Mouse (Mus musculus) stomach, embryonic 15.5 days (tissue): ENCODE data around the gene Fndc5. TPM values are rescaled to one million over a fixed set of nuclear protein-coding genes. Genes with fewer than 3 reads are reported as not detected.

Experiments used
- ATAC-seq: fragments of 200-750 bp; cut with Nextera tagmentation; 2 replicates; pipeline ENCODE4 v1.8.0; 2017; ENCODE audit warnings: low read depth, moderate number of reproducible peaks, moderate TSS enrichment; ENCODE audit not compliant: insufficient read depth, low FRiP score
- H3K27ac ChIP-seq: fragments of 300-500 bp; sonication (generic); 2 replicates; pipeline ENCODE4 v1.5.1; 2015; ENCODE audit warnings: mild to moderate bottlenecking, inconsistent platforms
- H3K27me3 ChIP-seq: fragments of 300-500 bp; sonication (generic); replicated peaks from 2 replicates; pipeline ENCODE4 v1.6.1; 2015; ENCODE audit warnings: inconsistent platforms
- H3K36me3 ChIP-seq: fragments of 300-500 bp; sonication (generic); 2 replicates; pipeline ENCODE4 v1.6.1; 2015; ENCODE audit warnings: inconsistent platforms
- H3K4me1 ChIP-seq: fragments of 300-500 bp; sonication (generic); 2 replicates; pipeline ENCODE4 v1.6.1; 2015; ENCODE audit warnings: inconsistent platforms
- H3K4me2 ChIP-seq: fragments of 300-500 bp; sonication (generic); 2 replicates; pipeline ENCODE4 v1.6.1; 2015; ENCODE audit warnings: mild to moderate bottlenecking, inconsistent platforms
- H3K4me3 ChIP-seq: fragments of 300-500 bp; sonication (generic); replicated peaks from 2 replicates; pipeline ENCODE4 v1.5.1; 2015; ENCODE audit warnings: inconsistent platforms
- H3K9ac ChIP-seq: fragments of 300-500 bp; sonication (generic); 2 replicates; pipeline ENCODE4 v1.6.1; 2015; ENCODE audit warnings: inconsistent platforms
- H3K9me3 ChIP-seq: fragments of 300-500 bp; sonication (generic); 2 replicates; pipeline ENCODE4 v1.6.1; 2016; ENCODE audit warnings: inconsistent platforms
- WGBS: fragments of 180-500 bp; shearing (Covaris S2); methylation state at CpG from one replicate; pipeline ENCODE4 v1.1.7; 2015; 5-methylcytosine and 5-hydroxymethylcytosine counted together
- polyA plus RNA-seq: library from polyadenylated mRNA; unstranded; fragments of >200 nt; fragmentation: Nextera tagmentation; extraction: Ambion mirVana; gene quantifications from 2 replicates; pipeline ENCODE4 v1.2.1, GENCODE M21; 2015

Gene Fndc5
- 2.7 and 2.8 TPM in 2 replicates for polyA plus RNA-seq

DNA sequence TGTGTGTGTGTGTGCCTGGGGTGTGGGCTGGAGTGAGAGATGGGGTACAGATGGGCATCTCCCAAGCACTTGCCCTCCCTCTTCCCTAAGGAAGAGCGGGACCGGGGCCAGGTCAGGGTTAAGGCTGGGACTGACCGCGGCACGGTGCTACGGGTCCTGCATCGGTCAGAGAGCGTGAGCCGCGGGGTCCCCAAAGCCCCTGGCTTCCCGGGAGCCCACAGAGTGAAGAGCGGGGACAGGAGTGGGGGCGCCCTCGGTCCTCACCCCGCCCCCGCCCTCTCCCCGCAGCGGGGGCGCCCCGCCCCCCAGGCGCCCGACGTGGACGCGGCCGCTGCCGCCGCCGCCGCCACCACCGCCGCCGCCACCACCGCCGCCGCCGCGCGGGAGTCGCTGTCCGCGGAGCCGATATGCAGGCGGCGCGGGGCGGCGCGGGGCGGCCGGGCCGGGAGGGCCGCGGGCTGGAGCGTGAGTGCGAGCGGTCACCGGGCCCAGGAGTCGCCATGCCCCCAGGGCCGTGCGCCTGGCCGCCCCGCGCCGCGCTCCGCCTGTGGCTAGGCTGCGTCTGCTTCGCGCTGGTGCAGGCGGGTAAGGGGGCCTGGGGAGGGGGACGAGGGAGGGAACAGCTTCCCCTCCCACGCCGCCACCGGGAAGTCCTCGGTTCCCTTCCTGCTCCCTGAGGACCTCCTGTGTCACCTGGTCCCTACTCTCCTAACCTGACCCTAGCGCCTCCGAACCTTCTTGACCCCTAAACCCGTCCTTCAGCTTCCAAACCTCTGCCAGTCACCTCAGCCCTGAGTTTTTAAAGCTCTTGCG, at the start of gene Fndc5:
Fndc5 (plus strand) TSS at position 421 of the 813 bp plus-strand sequence.
- peaks cover 31% of the 10 kb centered on the region for H3K27me3 ChIP-seq
- H3K4me1 ChIP-seq = peaks cover 16% of the 10 kb centered on the region
- peak within 1 kb of the TSS; percentile 53 for H3K4me3 ChIP-seq
- H3K9ac ChIP-seq = peak within 1 kb of the TSS; percentile 56
- H3K9me3 ChIP-seq = no peaks in the 10 kb centered on the region
- 2% methylated on average over 51 of the region's 80 CpGs for WGBS
- H3K4me2 ChIP-seq = peak within 1 kb of the TSS; percentile 94
- no peaks in the 10 kb centered on the region for H3K36me3 ChIP-seq
- no peak within 1 kb of the TSS for H3K27ac ChIP-seq
- no peak for ATAC-seq

DNA sequence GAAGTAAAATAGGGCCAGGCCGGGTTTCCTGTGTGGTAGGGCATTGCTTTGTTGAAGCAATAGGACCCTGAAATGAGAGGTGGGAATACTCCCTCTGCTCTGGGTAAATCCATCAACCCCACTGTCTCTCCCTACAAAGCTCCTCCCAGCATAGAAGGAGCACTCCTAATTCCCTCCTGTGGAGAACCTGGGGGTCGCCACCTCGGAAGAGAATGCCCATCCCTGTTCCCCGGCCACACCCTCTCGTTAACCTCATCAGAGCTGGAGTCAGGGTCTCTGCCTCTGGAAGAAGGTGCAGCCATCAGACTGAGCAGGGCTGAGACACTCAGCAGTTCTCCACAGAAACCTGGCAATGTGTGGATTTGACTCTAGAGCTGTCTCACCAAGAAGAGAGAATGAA, 48.9 kb upstream of the Fndc5 start:
- ATAC-seq = no peak
- H3K27me3 ChIP-seq = no peaks in the 10 kb centered on the region
- no peak overlapping the region for H3K27ac ChIP-seq
- 45% methylated on average over 5 of the region's 5 CpGs for WGBS
- peaks cover 5% of the 10 kb centered on the region; the same call in 1 of the 2 replicates for H3K36me3 ChIP-seq
- no peak overlapping the region for H3K4me2 ChIP-seq
- H3K9me3 ChIP-seq = no peaks in the 10 kb centered on the region
- no peaks in the 10 kb centered on the region for H3K4me1 ChIP-seq
- H3K4me3 ChIP-seq = no peak overlapping the region
- H3K9ac ChIP-seq = no peak overlapping the region

DNA sequence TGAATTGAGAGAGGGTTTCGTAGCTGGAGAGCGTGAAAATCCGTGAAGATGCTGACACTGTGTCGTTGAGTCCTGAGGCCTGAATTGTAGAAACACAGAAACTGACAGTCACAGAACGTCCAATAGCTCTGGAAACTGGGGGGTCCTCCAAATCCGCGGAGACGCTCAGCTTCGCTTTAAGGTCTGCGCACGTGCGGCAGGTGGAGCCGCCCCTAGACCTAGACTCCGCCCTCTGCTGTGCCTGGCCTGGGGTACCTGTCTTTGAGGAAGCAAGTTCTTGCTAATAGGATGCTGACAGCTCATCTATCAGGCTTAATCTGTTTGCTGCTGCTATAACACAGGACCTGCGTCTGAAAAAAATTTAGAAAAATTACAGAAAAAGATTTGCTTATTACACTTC, 41.5 kb upstream of the Fndc5 start:
- Histone ChIP-seq H3K9ac (no peak overlapping the region), H3K4me2 (0 out of 2 replicates have a peak overlapping the region, but pooled peaks have one; percentile 19), H3K36me3 (no peaks in the 10 kb centered on the region), H3K9me3 (no peaks in the 10 kb centered on the region), H3K27ac (no peak overlapping the region), H3K4me3 (no peak overlapping the region), H3K27me3 (no peaks in the 10 kb centered on the region), H3K4me1 (no peaks in the 10 kb centered on the region)
- no peak for ATAC-seq
- WGBS = 25% methylated on average over 15 of the region's 15 CpGs

DNA sequence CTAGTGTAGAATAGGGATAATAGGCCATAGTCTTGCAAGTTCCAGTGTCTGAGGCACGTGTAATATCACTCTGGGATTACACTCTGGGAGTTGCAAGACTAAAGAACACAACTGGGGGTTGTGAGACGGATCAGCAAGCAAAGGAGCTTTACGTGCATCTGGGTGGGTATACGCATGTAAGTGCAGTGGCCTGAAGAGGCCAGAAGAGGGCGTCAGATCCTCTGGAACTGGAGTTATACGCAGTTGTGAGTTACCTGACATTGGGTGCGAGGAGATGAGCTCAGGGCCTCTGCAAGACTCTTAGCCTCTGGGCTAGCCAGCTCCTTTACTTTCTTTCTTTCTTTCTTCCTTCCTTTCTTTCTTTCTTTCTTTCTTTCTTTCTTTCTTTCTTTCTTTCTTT, 39.8 kb upstream of the Fndc5 start:
- Histone ChIP-seq H3K9ac (no peak overlapping the region), H3K4me2 (no peak overlapping the region), H3K4me3 (no peak overlapping the region), H3K27ac (no peak overlapping the region), H3K36me3 (no peaks in the 10 kb centered on the region), H3K27me3 (no peaks in the 10 kb centered on the region), H3K4me1 (no peaks in the 10 kb centered on the region), H3K9me3 (no peaks in the 10 kb centered on the region)
- 76% methylated on average over 7 of the region's 7 CpGs for WGBS
- ATAC-seq = no peak

DNA sequence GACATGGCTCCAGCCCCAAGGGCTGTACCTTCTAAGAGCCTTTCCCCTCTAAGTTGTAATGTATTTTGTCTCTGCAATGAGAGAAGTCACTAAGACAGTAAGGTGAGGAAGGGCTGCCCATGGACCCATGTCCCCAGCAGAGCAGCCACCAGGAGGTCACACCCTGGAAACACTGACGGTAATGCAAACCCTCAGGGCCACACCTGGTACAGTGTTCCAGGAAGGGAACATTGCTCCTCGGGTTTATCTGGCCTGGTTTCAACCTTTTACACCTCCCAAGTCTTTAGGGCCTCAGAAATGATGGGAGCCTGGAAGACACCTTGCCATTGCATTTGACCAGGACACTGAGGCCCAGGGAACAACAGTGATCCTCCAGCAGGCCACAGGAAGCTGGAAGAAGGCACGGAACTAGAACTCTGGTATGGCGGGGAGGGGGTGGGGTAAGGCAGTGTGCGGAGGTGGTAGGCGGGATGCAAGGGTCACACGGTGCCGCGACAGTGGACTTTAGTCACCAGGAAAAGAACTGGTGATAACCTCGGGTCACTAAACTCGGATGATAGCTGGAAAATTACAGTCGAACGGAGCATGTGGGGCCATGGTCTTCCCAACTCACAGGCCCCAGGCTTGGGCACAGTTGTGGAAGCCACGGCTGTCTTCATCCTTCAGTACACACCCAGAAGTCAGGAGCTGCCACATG, 34.5 kb upstream of the Fndc5 start:
- Histone ChIP-seq H3K27me3 (peaks cover 3% of the 10 kb centered on the region; the same call in 1 of the 2 replicates), H3K4me1 (0 out of 2 replicates have a peak, but pooled peaks cover 12% of the 10 kb centered on the region), H3K27ac (no peak overlapping the region), H3K9ac (no peak overlapping the region), H3K4me2 (no peak overlapping the region), H3K9me3 (no peaks in the 10 kb centered on the region), H3K4me3 (no peak overlapping the region), H3K36me3 (no peaks in the 10 kb centered on the region)
- WGBS = 69% methylated on average over 14 of the region's 14 CpGs
- ATAC-seq = peak; percentile 41; the same call in 1 of the 2 replicates

DNA sequence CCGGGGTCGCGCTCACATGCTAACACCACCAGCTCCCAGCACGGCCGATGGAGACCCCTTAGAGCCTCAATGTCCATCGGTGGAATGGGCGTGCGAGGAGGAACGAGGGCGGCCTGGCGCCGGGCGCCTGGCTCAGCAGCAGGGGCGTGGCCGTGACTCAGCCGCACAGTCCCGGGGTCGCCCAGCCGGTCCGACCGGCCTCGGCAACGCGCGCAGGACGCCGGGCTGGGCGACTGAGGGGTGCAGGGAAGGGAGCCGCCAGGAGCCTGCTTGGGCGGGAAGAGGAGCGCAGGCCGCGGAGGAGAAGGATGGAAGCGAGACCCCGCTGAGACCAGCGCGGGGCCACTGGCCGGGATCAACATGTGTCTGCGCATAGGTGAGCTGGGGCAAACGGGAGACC, 31.4 kb upstream of the Fndc5 start, which contains the start of gene Tmem54:
Tmem54 (plus strand) TSS at position 193 of the 400 bp plus-strand sequence.
- ATAC-seq = peak; percentile 75
- Histone ChIP-seq H3K9me3 (no peaks in the 10 kb centered on the region), H3K27me3 (peaks cover 3% of the 10 kb centered on the region; the same call in 1 of the 2 replicates), H3K9ac (no peak within 1 kb of the TSS), H3K4me1 (0 out of 2 replicates have a peak, but pooled peaks cover 15% of the 10 kb centered on the region), H3K4me3 (peak within 1 kb of the TSS; percentile 33), H3K4me2 (peak within 1 kb of the TSS; percentile 48), H3K27ac (no peak within 1 kb of the TSS), H3K36me3 (no peaks in the 10 kb centered on the region)
- WGBS = 2% methylated on average over 40 of the region's 40 CpGs

DNA sequence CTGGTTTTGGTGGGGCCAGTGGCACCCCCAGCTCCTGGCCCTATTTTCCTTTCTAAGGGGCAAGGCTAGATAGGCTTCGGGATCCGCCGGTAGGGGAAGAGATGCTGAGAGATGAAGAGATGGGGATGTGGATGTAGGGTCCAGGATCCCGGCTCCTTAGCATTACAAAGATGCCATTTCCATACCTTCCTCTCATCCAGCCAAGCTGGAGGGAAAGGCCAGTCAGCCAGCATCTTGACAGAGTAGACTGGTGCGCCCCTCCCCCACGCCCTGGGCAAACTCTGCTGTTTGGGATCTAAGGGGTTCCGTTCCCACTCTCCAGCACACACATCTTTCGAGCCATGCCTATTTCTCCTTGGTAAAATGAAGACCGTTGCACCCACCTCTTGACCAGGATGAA, 30.7 kb upstream of the Fndc5 start:
- Histone ChIP-seq H3K9me3 (no peaks in the 10 kb centered on the region), H3K27ac (no peak overlapping the region), H3K9ac (no peak overlapping the region), H3K4me3 (peak overlapping the region; percentile 33), H3K4me2 (peak overlapping the region; percentile 48), H3K4me1 (0 out of 2 replicates have a peak, but pooled peaks cover 15% of the 10 kb centered on the region), H3K36me3 (no peaks in the 10 kb centered on the region), H3K27me3 (peaks cover 3% of the 10 kb centered on the region; the same call in 1 of the 2 replicates)
- WGBS = 33% methylated on average over 9 of the region's 9 CpGs
- ATAC-seq = no peak

DNA sequence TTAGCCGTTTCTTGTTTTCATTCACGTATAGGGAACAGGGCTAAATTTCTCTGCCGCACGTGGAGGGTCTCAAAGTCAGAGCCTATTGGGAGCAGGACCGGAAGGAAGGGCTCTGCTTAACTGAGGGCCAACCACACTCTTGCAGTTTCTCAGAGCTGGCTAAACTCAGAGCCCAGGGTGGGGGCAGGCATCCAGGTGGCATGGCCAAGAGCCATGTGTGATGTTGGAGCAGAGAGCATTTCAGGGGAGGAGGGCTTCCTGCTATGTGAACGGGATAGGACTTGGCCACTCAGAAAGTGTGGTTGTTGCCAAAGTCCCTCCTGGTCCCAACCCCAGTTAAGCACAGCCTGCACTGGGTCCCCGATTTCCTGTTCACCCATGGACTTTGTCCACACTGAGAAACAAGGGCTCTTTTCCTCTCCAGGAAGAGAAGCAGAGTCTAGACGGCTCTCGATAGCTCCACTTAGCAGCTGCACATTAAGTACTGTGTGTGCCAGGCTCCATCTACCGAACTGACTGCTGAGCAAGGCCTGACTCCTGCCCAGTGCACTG, 29.4 kb upstream of the Fndc5 start:
- no peaks in the 10 kb centered on the region for H3K36me3 ChIP-seq
- no peak for ATAC-seq
- peak overlapping the region; percentile 16; the same call in 1 of the 2 replicates for H3K27ac ChIP-seq
- peaks cover 22% of the 10 kb centered on the region for H3K4me1 ChIP-seq
- H3K4me2 ChIP-seq = no peak overlapping the region
- WGBS = 55% methylated on average over 10 of the region's 10 CpGs
- H3K4me3 ChIP-seq = no peak overlapping the region
- H3K27me3 ChIP-seq = peaks cover 3% of the 10 kb centered on the region; the same call in 1 of the 2 replicates
- H3K9ac ChIP-seq = no peak overlapping the region
- H3K9me3 ChIP-seq = no peaks in the 10 kb centered on the region

DNA sequence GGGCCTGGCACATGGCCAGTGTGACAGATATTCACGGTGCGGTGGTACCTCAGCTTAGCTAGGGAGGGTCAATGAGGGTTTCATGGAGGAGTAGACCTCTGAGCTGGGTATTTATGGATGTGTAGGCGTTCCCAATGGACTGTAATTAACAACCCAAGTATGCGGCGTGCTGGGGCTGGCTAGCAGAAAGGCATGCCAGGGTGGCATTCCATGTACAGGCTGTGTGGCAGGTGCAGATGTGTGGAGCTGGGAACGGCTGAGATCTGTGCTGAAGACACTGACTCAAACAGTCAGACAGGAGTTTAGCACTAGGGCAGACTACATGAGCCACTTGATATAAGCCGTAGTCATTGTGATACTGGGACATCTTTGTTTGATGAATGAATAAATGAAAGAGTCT, 28.2 kb upstream of the Fndc5 start:
- Histone ChIP-seq H3K4me2 (no peak overlapping the region), H3K27me3 (peaks cover 3% of the 10 kb centered on the region; the same call in 1 of the 2 replicates), H3K4me1 (peaks cover 33% of the 10 kb centered on the region), H3K4me3 (no peak overlapping the region), H3K9me3 (no peaks in the 10 kb centered on the region), H3K36me3 (no peaks in the 10 kb centered on the region), H3K27ac (no peak overlapping the region), H3K9ac (no peak overlapping the region)
- ATAC-seq = no peak
- WGBS = 81% methylated on average over 7 of the region's 7 CpGs

DNA sequence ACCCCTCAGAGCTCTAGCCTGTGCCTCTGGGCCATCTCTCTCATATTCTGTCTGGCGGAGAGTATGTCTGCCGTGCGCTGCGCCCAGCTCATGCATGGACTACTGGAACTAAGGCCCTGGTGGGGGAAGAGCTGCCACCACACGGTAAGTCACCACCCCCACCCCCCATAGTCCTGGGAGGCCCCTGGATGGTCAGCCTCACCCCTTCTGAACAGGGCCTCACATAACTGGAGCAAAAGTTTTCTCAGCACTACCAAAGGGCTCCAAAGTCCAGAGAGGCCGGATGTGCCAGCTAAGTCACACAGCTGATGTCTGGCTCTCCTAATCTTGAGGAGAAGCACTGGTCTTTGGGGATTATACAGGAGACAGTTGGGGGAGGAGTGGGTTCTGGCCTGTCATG, 26.0 kb upstream of the Fndc5 start:
- WGBS = 81% methylated on average over 6 of the region's 6 CpGs
- peaks cover 26% of the 10 kb centered on the region for H3K4me1 ChIP-seq
- H3K4me3 ChIP-seq = no peak overlapping the region
- H3K4me2 ChIP-seq = no peak overlapping the region
- no peaks in the 10 kb centered on the region for H3K36me3 ChIP-seq
- no peaks in the 10 kb centered on the region for H3K27me3 ChIP-seq
- H3K9me3 ChIP-seq = no peaks in the 10 kb centered on the region
- no peak overlapping the region for H3K27ac ChIP-seq
- no peak for ATAC-seq
- no peak overlapping the region for H3K9ac ChIP-seq

DNA sequence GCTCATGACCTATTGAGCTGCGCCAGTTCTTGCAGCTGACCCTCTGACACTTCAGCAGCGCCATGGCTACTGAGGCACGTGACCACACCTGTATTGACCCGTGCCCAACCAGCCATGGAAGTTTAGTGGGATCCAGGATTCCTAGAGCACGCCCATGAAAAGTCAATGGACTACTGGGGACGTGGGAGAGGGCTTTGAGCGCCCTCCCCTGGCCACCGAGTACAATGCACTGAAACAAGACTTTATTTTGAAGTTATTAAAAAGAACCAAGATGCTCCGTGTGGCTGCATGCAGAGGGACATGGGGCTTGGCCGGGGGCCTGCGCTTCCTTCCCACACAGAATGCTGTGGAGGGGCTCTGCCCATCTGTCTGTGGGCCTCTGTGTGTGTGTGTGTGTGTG, 25.4 kb upstream of the Fndc5 start:
- Histone ChIP-seq H3K9ac (no peak overlapping the region), H3K4me2 (no peak overlapping the region), H3K27me3 (no peaks in the 10 kb centered on the region), H3K4me3 (no peak overlapping the region), H3K9me3 (no peaks in the 10 kb centered on the region), H3K36me3 (no peaks in the 10 kb centered on the region), H3K4me1 (peaks cover 25% of the 10 kb centered on the region), H3K27ac (no peak overlapping the region)
- no peak for ATAC-seq
- 54% methylated on average over 11 of the region's 11 CpGs for WGBS
